Mouse (Mus musculus): ENCODE measurements around the gene Immp2l. TPM values are rescaled to one million over a fixed set of nuclear protein-coding genes. Genes with fewer than 3 reads are reported as not detected.

Immp2l gene
- polyA plus RNA-seq, 1 experiment from 2014 or later = 18.5 TPM

- 38% methylated on average over 1 of the region's 1 CpGs for WGBS
- no peak for ATAC-seq (ENCODE audit: insufficient number of reproducible peaks, insufficient read depth, low FRiP score, low read depth)
- no peaks in the 10 kb centered on the region for H3K27me3 ChIP-seq (ENCODE audit: control insufficient read depth, insufficient read depth, low read length)
- H3K36me3 ChIP-seq (ENCODE audit: control insufficient read depth, insufficient read depth, low read length) = no peaks in the 10 kb centered on the region
- no peak overlapping the region for H3K4me2 ChIP-seq (replicated peaks; ENCODE audit: low read depth, low read length)
- H3K9ac ChIP-seq (replicated peaks; ENCODE audit: low read depth, low read length) = no peak overlapping the region
- no peak overlapping the region for H3K4me3 ChIP-seq (ENCODE audit: low read depth, low read length)
- H3K9me3 ChIP-seq (ENCODE audit: control insufficient read depth, low read depth, low read length) = no peaks in the 10 kb centered on the region
- no peaks in the 10 kb centered on the region for H3K4me1 ChIP-seq (ENCODE audit: control insufficient read depth, insufficient read depth, low read length)
- H3K27ac ChIP-seq (ENCODE audit: low read length) = no peak overlapping the region
Observed at GRCm38 (mm10) chr12:41111456-41111855, 87.6 kb downstream of the Immp2l start.

GRCm38 (mm10) chr12:41112137-41112536 is 88.2 kb downstream of the Immp2l start:
- WGBS = 43% methylated on average over 6 of the region's 6 CpGs
- Histone ChIP-seq H3K27ac (ENCODE audit: low read length) (no peak overlapping the region), H3K4me1 (ENCODE audit: control insufficient read depth, insufficient read depth, low read length) (no peaks in the 10 kb centered on the region), H3K9ac (replicated peaks; ENCODE audit: low read depth, low read length) (no peak overlapping the region), H3K4me3 (ENCODE audit: low read depth, low read length) (no peak overlapping the region), H3K9me3 (ENCODE audit: control insufficient read depth, low read depth, low read length) (no peaks in the 10 kb centered on the region), H3K27me3 (ENCODE audit: control insufficient read depth, insufficient read depth, low read length) (no peaks in the 10 kb centered on the region), H3K4me2 (replicated peaks; ENCODE audit: low read depth, low read length) (no peak overlapping the region), H3K36me3 (ENCODE audit: control insufficient read depth, insufficient read depth, low read length) (no peaks in the 10 kb centered on the region)
- no peak for ATAC-seq (ENCODE audit: insufficient number of reproducible peaks, insufficient read depth, low FRiP score, low read depth)

GRCm38 (mm10) chr12:41118358-41118757 is 94.5 kb downstream of the Immp2l start:
- H3K4me3 ChIP-seq (ENCODE audit: low read depth, low read length) = no peak overlapping the region
- H3K9ac ChIP-seq (replicated peaks; ENCODE audit: low read depth, low read length) = no peak overlapping the region
- no peak for ATAC-seq (ENCODE audit: insufficient number of reproducible peaks, insufficient read depth, low FRiP score, low read depth)
- H3K27me3 ChIP-seq (ENCODE audit: control insufficient read depth, insufficient read depth, low read length) = no peaks in the 10 kb centered on the region
- H3K36me3 ChIP-seq (ENCODE audit: control insufficient read depth, insufficient read depth, low read length) = no peaks in the 10 kb centered on the region
- no peaks in the 10 kb centered on the region for H3K4me1 ChIP-seq (ENCODE audit: control insufficient read depth, insufficient read depth, low read length)
- no peaks in the 10 kb centered on the region for H3K9me3 ChIP-seq (ENCODE audit: control insufficient read depth, low read depth, low read length)
- H3K27ac ChIP-seq (ENCODE audit: low read length) = no peak overlapping the region
- H3K4me2 ChIP-seq (replicated peaks; ENCODE audit: low read depth, low read length) = no peak overlapping the region

GRCm38 (mm10) chr12:41119657-41120056 is 95.8 kb downstream of the Immp2l start:
- 51% methylated on average over 6 of the region's 6 CpGs for WGBS
- Histone ChIP-seq H3K9me3 (ENCODE audit: control insufficient read depth, low read depth, low read length) (no peaks in the 10 kb centered on the region), H3K4me2 (replicated peaks; ENCODE audit: low read depth, low read length) (no peak overlapping the region), H3K4me3 (ENCODE audit: low read depth, low read length) (no peak overlapping the region), H3K27ac (ENCODE audit: low read length) (no peak overlapping the region), H3K4me1 (ENCODE audit: control insufficient read depth, insufficient read depth, low read length) (no peaks in the 10 kb centered on the region), H3K36me3 (ENCODE audit: control insufficient read depth, insufficient read depth, low read length) (no peaks in the 10 kb centered on the region), H3K9ac (replicated peaks; ENCODE audit: low read depth, low read length) (no peak overlapping the region), H3K27me3 (ENCODE audit: control insufficient read depth, insufficient read depth, low read length) (no peaks in the 10 kb centered on the region)
- no peak for ATAC-seq (ENCODE audit: insufficient number of reproducible peaks, insufficient read depth, low FRiP score, low read depth)

GRCm38 (mm10) chr12:41123207-41123606 is 99.3 kb downstream of the Immp2l start:
- no peaks in the 10 kb centered on the region for H3K36me3 ChIP-seq (ENCODE audit: control insufficient read depth, insufficient read depth, low read length)

GRCm38 (mm10) chr12:41134885-41135284 is 111.0 kb downstream of the Immp2l start:
- H3K9me3 ChIP-seq (ENCODE audit: control insufficient read depth, low read depth, low read length) = no peaks in the 10 kb centered on the region
- no peak overlapping the region for H3K27ac ChIP-seq (ENCODE audit: low read length)
- no peaks in the 10 kb centered on the region for H3K4me1 ChIP-seq (ENCODE audit: control insufficient read depth, insufficient read depth, low read length)
- no peaks in the 10 kb centered on the region for H3K27me3 ChIP-seq (ENCODE audit: control insufficient read depth, insufficient read depth, low read length)
- no peaks in the 10 kb centered on the region for H3K36me3 ChIP-seq (ENCODE audit: control insufficient read depth, insufficient read depth, low read length)
- H3K9ac ChIP-seq (replicated peaks; ENCODE audit: low read depth, low read length) = no peak overlapping the region
- 78% methylated on average over 3 of the region's 3 CpGs for WGBS
- no peak overlapping the region for H3K4me2 ChIP-seq (replicated peaks; ENCODE audit: low read depth, low read length)
- no peak for ATAC-seq (ENCODE audit: insufficient number of reproducible peaks, insufficient read depth, low FRiP score, low read depth)
- H3K4me3 ChIP-seq (ENCODE audit: low read depth, low read length) = no peak overlapping the region

More at GRCm38 (mm10) chr12:41123207-41123606, 99.3 kb downstream of the Immp2l start:
- Histone ChIP-seq H3K27ac (ENCODE audit: low read length) (no peak overlapping the region), H3K4me3 (ENCODE audit: low read depth, low read length) (no peak overlapping the region), H3K9me3 (ENCODE audit: control insufficient read depth, low read depth, low read length) (no peaks in the 10 kb centered on the region), H3K9ac (replicated peaks; ENCODE audit: low read depth, low read length) (no peak overlapping the region), H3K27me3 (ENCODE audit: control insufficient read depth, insufficient read depth, low read length) (no peaks in the 10 kb centered on the region), H3K4me2 (replicated peaks; ENCODE audit: low read depth, low read length) (no peak overlapping the region), H3K4me1 (ENCODE audit: control insufficient read depth, insufficient read depth, low read length) (no peaks in the 10 kb centered on the region)
- WGBS = 81% methylated on average over 2 of the region's 2 CpGs
- ATAC-seq (ENCODE audit: insufficient number of reproducible peaks, insufficient read depth, low FRiP score, low read depth) = no peak

- ATAC-seq (ENCODE audit: insufficient number of reproducible peaks, insufficient read depth, low FRiP score, low read depth) = no peak
- WGBS = 67% methylated on average over 4 of the region's 4 CpGs
- H3K4me3 ChIP-seq (ENCODE audit: low read depth, low read length) = no peak overlapping the region
- H3K4me1 ChIP-seq (ENCODE audit: control insufficient read depth, insufficient read depth, low read length) = no peaks in the 10 kb centered on the region
- no peaks in the 10 kb centered on the region for H3K36me3 ChIP-seq (ENCODE audit: control insufficient read depth, insufficient read depth, low read length)
- H3K9me3 ChIP-seq (ENCODE audit: control insufficient read depth, low read depth, low read length) = no peaks in the 10 kb centered on the region
- no peak overlapping the region for H3K9ac ChIP-seq (replicated peaks; ENCODE audit: low read depth, low read length)
- H3K4me2 ChIP-seq (replicated peaks; ENCODE audit: low read depth, low read length) = no peak overlapping the region
- H3K27ac ChIP-seq (ENCODE audit: low read length) = no peak overlapping the region
- H3K27me3 ChIP-seq (ENCODE audit: control insufficient read depth, insufficient read depth, low read length) = no peaks in the 10 kb centered on the region
Observed at GRCm38 (mm10) chr12:41159543-41159942, 135.7 kb downstream of the Immp2l start.

GRCm38 (mm10) chr12:41167802-41168201 is 143.9 kb downstream of the Immp2l start:
- 81% methylated on average over 4 of the region's 4 CpGs for WGBS
- no peak for ATAC-seq (ENCODE audit: insufficient number of reproducible peaks, insufficient read depth, low FRiP score, low read depth)
- H3K9me3 ChIP-seq (ENCODE audit: control insufficient read depth, low read depth, low read length) = no peaks in the 10 kb centered on the region
- H3K36me3 ChIP-seq (ENCODE audit: control insufficient read depth, insufficient read depth, low read length) = no peaks in the 10 kb centered on the region
- no peak overlapping the region for H3K27ac ChIP-seq (ENCODE audit: low read length)
- no peak overlapping the region for H3K9ac ChIP-seq (replicated peaks; ENCODE audit: low read depth, low read length)
- H3K4me3 ChIP-seq (ENCODE audit: low read depth, low read length) = no peak overlapping the region
- H3K4me2 ChIP-seq (replicated peaks; ENCODE audit: low read depth, low read length) = no peak overlapping the region
- H3K4me1 ChIP-seq (ENCODE audit: control insufficient read depth, insufficient read depth, low read length) = no peaks in the 10 kb centered on the region
- H3K27me3 ChIP-seq (ENCODE audit: control insufficient read depth, insufficient read depth, low read length) = no peaks in the 10 kb centered on the region

- ATAC-seq (ENCODE audit: insufficient number of reproducible peaks, insufficient read depth, low FRiP score, low read depth) = no peak
- no peaks in the 10 kb centered on the region for H3K9me3 ChIP-seq (ENCODE audit: control insufficient read depth, low read depth, low read length)
- no peak overlapping the region for H3K4me3 ChIP-seq (ENCODE audit: low read depth, low read length)
- H3K4me2 ChIP-seq (replicated peaks; ENCODE audit: low read depth, low read length) = no peak overlapping the region
- H3K27me3 ChIP-seq (ENCODE audit: control insufficient read depth, insufficient read depth, low read length) = no peaks in the 10 kb centered on the region
- no peak overlapping the region for H3K27ac ChIP-seq (ENCODE audit: low read length)
- no peak overlapping the region for H3K9ac ChIP-seq (replicated peaks; ENCODE audit: low read depth, low read length)
- H3K4me1 ChIP-seq (ENCODE audit: control insufficient read depth, insufficient read depth, low read length) = no peaks in the 10 kb centered on the region
- WGBS = 70% methylated on average over 1 of the region's 1 CpGs
- H3K36me3 ChIP-seq (ENCODE audit: control insufficient read depth, insufficient read depth, low read length) = no peaks in the 10 kb centered on the region
Observed at GRCm38 (mm10) chr12:41170051-41170450, 146.2 kb downstream of the Immp2l start.

All from stomach, embryonic 14.5 days (tissue).